Mouse (Mus musculus): ENCODE data around the gene Bicdl2. TPM values are rescaled to one million over a fixed set of nuclear protein-coding genes. Genes with fewer than 3 reads are reported as not detected.

The Bicdl2 gene
- total RNA-seq, 2 experiments from 2014 or later: not detected

- DNase-seq: no peak
Measured at GRCm38 (mm10) chr17:23674271-23674952, 14.1 kb downstream of the Bicdl2 start.

- DNase-seq: peak; percentile 66
Measured at GRCm38 (mm10) chr17:23675127-23675526, 14.8 kb downstream of the Bicdl2 start.

GRCm38 (mm10) chr17:23675564-23676281, 15.4 kb downstream of the Bicdl2 start:
- DNase-seq: peak; percentile 59

- DNase-seq: peak; percentile 70
Measured at GRCm38 (mm10) chr17:23676473-23677031, 16.2 kb downstream of the Bicdl2 start.

GRCm38 (mm10) chr17:23677236-23677679, 17.0 kb downstream of the Bicdl2 start, which contains the start of gene Tnfrsf12a:
Gene Tnfrsf12a, minus strand, starts transcription at chr17:23677468.
- peak; percentile 81 for DNase-seq

GRCm38 (mm10) chr17:23679127-23679835, 19.0 kb downstream of the Bicdl2 start, which contains the start of gene Cldn6:
Gene Cldn6, plus strand, starts transcription at chr17:23679249.
- DNase-seq: no peak

GRCm38 (mm10) chr17:23680336-23680735, 20.0 kb downstream of the Bicdl2 start:
- DNase-seq: no peak

- no peak for DNase-seq
Measured at GRCm38 (mm10) chr17:23681086-23681485, 20.8 kb downstream of the Bicdl2 start.

GRCm38 (mm10) chr17:23682092-23682491, 21.8 kb downstream of the Bicdl2 start:
- no peak for DNase-seq

GRCm38 (mm10) chr17:23682530-23682929, 22.2 kb downstream of the Bicdl2 start:
- no peak for DNase-seq

GRCm38 (mm10) chr17:23683226-23683625, 22.9 kb downstream of the Bicdl2 start:
- DNase-seq: no peak

- no peak for DNase-seq
Measured at GRCm38 (mm10) chr17:23683856-23684672, 23.8 kb downstream of the Bicdl2 start, which contains the start of gene Cldn9. Gene Cldn9, minus strand, starts transcription at chr17:23684026.

GRCm38 (mm10) chr17:23694491-23694890, 34.2 kb downstream of the Bicdl2 start:
- no peak for DNase-seq

GRCm38 (mm10) chr17:23695801-23696200, 35.5 kb downstream of the Bicdl2 start:
- DNase-seq: no peak

GRCm38 (mm10) chr17:23699131-23700077, 39.1 kb downstream of the Bicdl2 start:
- peak; percentile 59 for DNase-seq

- DNase-seq: peak; percentile 85
Measured at GRCm38 (mm10) chr17:23700079-23700478, 39.8 kb downstream of the Bicdl2 start.

- no peak for DNase-seq
Measured at GRCm38 (mm10) chr17:23703301-23703700, 43.0 kb downstream of the Bicdl2 start.

GRCm38 (mm10) chr17:23704741-23705140, 44.4 kb downstream of the Bicdl2 start:
- DNase-seq: no peak

GRCm38 (mm10) chr17:23705525-23706104, 45.3 kb downstream of the Bicdl2 start:
- no peak for DNase-seq

- DNase-seq: peak; percentile 85
Measured at GRCm38 (mm10) chr17:23706212-23706611, 45.9 kb downstream of the Bicdl2 start.
